Mouse (Mus musculus) heart, postnatal 4 days (tissue): ENCODE measurements around the gene Slc25a44. TPM values are rescaled to one million over a fixed set of nuclear protein-coding genes. Genes with fewer than 3 reads are reported as not detected.
"Not testable (repeated sequence)": the region's sequence is repeated elsewhere in the genome, so short reads cannot be mapped to it uniquely, and the experiment has no call there.

ENCODE experiments used
- DNase-seq: peaks from one replicate; pipeline ENCODE4 v3.0.0; 2021
- total RNA-seq, 2 experiments: library from RNA; stranded (reverse); gene quantifications; 2 replicates each; pipeline ENCODE4 v1.2.3; 2021

Gene Slc25a44
- total RNA-seq, 2 experiments from 2014 or later: 13.9 to 14.6 TPM

DNA sequence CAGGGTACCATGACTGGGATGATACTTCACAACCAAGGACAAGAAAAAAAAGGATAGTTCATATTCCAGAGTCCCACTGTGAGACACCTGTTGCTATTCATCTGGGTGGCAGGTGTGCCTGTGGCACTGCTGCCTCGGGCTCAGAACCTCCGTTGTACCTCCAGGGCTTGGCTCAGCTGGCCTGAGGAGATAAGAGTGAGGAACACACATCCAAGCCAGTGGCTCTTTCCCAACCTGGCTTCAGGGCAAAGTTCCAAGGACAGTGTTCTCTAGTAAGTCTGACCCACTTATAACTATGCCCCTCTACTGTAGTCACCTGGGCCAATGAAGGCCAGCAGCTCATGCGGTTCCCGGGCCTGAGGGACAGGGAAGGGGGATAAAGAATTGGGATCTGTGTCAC, 13.3 kb downstream of the Slc25a44 start:
- no peak for DNase-seq

DNA sequence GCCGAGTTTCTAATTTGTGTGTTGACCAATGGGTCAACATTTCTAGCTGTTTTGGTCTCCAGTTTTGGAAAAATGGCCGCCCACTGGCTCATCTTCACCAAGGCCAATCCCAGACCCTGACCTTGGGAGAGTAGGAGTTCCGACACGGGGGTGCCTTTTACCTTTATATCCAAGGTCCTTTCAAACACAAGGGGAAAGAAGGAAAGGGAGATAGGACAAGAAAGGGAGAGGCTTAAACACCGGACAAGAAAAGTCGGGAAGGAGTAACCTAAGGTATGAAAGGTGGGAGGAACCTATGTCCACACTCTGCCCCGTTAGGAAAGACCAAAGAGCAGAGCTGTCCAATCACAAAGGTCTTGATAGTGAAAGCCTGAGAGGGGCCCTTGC, 14.3 kb downstream of the Slc25a44 start:
- DNase-seq: peak; percentile 37

DNA sequence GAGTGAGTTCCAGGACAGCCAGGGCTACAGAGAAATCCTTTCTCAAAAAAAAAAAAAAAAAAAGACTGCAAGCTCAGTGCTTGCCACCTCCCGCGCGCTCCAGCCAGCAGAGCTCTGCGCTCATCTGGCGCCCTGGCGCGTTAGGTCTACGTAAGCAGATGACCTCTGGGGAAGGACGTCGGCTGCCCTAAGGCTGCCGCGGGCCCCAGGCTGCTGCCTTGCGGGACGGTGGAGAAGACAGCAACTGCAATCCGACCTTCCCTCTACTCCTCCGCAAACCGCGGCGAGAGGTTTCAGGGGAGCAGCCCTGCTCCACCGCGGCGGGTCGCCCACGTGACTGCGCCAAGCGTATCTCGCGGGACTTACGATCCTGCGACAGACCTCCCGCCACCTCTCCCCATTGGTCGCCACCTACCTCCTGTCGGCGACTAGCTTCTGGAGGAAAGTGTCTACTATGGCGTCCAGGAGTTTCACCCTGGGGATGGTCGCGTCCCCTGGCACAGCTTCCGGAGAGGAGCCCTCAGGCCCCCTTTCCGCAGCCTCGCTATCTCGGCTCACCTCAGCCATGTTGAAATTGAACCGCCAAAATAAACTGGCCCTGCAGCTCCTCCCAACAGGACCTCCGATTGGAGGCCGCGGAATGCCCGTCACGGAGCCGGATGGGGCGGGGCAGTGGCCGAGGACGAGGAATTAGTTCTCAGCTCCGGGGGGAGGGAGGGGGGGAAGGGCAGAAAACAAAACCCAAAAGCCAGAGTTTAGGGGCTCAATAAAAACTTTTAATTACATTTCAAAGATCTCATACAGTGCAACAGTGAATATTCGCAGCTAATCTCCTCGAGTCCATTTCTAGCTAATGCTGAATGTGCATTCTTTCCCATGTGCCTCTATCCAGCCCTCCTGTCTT, 14.9 kb downstream of the Slc25a44 start, which contains the start of gene Pmf1:
Pmf1 (minus strand) TSS at position 591 of the 904 bp plus-strand sequence.
- peak; percentile 94 for DNase-seq

DNA sequence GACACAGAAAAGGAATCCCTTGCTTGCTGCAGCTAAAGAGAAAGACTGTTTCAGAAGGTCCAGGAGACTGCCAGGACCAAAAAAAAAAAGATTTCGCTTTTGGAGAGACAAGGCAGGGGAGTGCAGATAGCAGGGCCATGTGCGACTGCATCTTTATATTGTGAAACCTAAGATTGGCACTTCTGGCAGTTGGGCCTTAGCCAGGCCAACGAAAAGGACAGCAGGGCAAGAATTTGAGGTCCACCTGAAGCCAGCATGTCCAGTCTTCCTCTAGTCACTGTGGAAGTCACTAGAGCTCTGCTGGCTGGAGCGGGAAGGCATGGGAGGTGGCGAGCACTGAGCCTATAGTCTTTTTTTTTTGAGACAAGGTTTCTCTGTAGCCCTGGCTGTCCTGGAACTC, 16.0 kb downstream of the Slc25a44 start:
- no peak for DNase-seq

DNA sequence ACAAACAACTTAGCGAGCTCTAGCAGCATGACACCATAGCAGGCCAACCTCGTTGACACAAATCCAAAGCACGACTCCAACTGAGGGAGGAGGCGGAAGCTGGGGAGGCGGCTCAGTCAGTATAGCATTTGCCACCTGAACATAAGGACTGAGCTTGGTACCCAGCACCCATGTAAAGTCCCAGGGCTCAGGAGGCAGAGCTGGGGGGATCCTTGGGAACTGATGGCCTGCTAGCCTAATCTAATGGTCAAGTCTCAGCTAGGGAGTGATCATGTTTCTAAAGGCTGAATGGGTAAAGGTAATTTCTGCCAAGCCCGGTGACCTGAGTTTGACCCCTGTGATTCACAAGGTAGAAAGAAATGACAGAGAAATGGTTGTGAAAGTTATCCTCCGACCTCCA, 17.4 kb downstream of the Slc25a44 start:
- no peak for DNase-seq

DNA sequence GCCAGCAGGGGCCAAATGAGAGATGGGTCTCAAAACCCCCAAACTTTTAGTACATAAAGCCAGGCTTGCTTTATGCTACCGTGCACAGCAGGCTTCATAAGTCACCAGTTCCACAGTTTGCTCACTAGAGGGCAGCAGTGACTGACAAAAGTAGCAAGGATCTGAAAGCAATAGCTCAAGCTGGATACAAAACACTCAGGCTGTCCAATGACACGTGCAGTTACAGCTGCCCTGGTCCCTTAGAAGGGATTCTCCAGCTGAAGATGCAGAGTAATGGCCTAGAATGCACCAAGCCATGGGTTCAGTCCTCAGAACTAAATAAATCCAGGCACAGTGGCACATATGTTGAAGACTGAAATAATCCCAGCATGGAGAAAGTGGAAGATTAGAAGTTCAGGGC, 17.8 kb downstream of the Slc25a44 start:
- peak; percentile 71 for DNase-seq

DNA sequence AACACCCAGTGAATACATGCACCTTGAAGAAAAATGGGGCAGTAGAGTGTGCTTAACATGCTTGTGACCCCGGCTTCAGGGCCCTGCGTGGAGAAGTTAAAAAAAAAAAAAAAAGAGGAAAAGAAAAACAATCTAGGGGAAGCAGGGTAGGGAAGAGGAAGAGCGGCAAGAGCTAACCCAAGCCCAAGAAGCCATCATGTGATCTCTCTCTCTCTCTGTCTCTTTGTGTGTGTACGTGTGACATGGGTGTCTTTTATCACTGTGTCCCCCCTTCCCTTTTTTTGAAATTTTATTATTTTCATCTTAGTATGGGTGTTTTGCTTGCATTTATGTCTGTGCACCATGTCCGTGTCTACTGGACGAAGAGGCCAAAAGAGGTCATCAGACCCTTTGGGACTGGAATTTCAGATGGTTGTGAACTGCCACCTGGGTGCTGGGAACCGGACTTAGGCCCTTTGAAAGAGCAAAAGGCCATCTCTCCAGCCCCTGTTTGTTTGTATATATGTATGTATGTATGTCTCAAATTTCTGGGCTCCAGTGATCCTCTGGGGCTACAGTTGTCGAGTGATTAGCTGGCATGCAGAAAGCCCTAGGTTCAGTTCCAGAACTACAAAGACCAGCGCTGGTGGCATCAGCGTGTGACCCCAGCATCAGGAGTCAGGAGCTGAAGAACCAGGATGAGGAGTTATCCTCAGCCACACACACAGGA, 21.3 kb downstream of the Slc25a44 start:
- no peak for DNase-seq

DNA sequence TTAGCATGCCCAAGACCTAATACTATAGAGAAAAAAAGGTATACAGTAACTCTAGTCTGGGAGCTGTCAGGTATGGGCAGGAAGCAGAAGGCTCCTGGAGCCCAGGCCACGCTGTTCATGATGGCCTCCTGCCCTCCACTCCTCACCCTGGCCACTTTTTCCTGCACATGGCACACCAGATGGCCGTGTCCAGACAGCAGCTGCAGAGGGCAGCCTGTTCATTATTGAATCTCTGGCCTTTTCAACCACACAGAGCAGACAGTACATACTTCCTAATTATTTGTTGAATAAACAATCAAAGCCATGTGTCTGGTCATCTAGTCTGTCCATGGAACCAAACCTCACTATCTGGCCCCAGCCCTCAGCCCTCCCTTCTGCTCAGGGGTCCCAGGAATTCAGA, 26.3 kb downstream of the Slc25a44 start:
- DNase-seq: no peak

DNA sequence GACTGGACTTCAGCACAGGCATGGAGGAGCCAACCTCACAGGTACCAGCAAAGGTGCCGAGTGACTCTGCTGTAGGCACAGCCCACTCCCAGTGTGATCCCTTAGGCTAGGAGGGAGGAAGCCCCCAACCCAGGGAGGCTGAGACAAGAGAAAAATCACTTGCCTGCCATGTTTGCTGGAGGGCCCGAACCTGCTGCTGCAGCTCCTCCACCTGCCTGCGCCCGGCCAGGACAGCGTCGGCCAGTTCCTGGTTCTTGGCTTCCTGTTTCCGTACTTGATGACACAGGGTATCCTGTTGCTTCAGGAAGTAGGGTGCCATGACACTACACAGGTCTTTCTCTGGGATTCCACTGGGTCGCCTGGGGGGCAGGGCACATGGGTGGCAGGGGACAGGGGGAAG, 29.2 kb downstream of the Slc25a44 start:
- no peak for DNase-seq

DNA sequence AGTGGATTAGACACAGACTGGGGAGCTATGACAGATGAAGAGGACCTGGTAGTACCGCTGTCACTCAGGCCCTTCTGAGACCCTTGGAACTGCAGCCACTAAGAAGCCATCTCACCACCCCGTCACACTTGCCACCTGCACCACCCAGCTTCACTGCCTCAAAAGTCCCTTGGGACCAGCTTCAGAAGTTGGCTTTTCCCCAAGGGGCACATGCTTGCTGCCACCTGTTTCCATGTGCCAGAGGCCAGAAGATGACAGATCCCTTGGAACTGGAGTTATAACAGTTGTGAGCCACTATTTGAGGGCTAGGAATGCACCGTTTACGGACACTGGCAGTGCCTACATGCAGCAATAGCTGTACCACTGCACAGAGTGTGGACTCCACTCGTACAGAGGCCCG, 29.7 kb downstream of the Slc25a44 start:
- no peak for DNase-seq

DNA sequence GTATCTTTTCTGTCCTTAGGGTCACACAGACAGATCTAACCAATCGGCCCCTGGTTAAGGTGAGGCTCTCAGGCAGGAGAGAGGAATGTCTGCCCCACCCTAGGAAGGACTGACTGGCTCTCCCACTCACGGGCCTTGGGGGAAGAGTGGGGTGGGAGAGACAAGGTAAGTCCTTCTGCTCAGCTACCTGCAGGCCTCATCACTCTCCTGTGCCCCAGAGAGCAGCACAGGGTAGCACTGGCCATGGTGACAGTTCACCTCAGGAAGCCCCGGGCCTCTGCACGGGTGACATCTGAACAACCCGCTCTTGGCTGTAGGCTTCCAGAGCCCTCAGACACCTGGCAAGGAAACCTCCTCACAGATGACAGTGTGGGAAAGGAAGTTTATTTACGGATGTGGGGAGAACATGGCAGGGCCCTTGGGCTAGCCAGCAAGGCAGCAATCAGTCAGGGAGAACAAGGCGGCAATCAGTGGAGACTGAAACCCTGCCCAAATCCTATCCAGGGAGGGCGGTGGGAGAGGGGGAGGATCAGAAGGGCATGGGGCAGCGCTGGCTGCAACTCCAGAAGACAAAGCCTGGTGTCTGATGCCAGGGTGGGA, 31.1 kb downstream of the Slc25a44 start:
- no peak for DNase-seq

DNA sequence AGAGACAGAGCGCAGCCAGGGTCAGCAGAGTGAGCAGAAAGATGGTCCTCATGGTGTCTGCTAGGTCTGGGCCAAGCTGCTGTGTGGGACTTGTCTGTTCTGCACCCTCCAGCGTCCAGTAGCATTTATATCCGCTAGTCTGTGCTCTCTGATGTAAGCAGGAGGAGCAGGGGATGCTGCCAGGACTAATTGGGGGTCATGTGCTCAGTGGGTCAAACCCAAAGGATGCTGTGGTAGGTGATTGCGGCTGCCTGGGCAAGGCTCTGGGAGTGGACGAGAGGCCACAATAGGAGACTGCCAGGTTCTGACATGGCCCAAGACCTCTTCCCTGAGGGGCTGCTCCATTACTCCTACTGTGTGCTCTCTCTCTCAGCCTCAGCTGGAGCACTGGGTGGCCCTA, 40.6 kb downstream of the Slc25a44 start, which contains the start of gene Bglap:
Bglap (minus strand) TSS at position 101 of the 400 bp plus-strand sequence.
- no peak for DNase-seq

DNA sequence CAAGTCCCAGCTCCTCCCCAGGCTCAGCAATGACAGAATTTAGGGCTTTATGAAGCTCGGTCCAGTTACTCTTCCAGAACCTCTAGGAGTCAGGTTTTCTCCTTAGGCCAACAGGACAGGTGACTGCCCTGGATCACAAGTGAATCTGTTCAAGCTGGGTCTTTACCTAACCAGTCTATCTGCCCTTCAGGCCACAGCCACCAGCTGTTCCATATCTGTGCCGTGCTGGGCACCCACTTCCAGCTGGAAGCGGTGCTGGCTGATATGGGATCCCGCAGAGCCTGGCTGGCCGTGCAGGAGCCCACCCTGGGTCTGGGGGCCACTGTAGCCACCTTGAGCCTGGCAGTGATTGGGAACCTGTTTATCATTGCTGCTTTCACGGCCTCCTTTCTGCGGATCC, 42.6 kb downstream of the Slc25a44 start:
- not testable (repeated sequence) for DNase-seq

DNA sequence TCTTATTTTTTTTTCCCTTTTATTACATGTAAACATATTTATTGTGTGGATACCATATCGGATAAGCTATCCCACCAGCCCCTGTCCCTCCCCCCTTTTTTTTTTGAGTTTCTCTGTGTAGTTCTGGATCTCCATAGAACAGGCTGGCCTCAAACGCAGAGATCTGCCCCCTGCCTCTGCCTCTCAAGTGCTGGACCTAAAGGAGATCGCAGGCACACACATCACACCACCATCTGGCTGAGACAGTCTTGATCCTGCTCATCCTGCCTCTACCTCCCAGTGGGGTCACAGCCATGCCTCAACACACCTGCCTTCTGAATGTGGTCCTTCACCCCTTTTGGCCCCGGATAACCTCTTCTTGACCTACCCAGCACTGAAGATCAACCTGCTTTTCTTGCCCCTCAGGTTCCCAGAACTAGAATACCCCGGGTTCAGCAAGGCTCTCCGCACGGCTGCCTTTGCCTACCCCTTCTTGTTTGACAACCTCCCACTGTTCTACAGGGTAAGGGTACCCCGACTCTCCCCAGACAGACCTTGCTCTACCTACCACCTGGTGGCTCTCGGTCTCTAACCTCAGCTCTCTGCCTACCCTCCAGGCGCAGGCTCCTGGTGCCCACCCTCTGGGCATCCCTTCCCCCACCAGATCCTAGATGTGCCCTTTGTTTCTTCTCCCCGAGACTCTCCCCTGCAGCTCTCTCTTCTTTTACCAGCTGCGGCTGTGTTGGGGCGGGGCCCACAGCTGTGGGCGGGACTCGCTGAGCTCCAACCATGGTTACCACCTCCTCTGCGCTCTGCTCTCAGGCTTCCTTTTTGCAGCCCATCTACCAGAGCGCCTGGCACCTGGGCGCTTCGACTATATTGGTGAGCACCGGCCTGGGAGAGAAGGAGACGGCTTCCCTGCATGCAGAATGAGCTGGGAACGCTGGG, 43.3 kb downstream of the Slc25a44 start:
- DNase-seq: not testable (repeated sequence)

DNA sequence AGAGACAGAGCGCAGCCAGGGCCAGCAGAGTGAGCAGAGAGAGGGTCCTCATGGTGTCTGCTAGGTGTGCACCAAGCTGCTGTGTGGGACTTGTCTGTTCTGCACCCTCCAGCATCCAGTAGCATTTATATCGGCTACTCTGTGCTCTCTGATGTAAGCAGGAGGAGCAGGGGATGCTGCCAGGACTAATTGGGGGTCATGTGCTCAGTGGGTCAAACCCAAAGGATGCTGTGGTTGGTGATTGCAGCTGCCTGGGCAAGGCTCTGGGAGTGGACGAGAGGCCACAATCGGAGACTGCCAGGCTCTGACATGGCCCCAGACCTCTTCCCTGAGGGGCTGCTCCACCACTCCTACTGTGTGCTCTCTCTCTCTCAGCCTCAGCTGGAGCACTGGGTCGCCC, 46.3 kb downstream of the Slc25a44 start, which contains the start of gene Bglap2:
Bglap2 (minus strand) TSS at position 101 of the 400 bp plus-strand sequence.
- not testable (repeated sequence) for DNase-seq

DNA sequence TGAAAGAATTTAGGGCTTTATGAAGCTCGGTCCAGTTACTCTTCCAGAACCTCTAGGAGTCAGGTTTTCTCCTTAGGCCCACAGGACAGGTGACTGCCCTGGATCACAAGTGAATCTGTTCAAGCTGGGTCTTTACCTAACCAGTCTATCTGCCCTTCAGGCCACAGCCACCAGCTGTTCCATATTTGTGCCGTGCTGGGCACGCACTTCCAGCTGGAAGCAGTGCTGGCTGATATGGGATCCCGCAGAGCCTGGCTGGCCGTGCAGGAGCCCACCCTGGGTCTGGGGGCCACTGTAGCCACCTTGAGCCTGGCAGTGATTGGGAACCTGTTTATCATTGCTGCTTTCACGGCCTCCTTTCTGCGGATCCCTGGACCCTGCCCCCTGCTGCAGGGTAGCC, 48.3 kb downstream of the Slc25a44 start:
- DNase-seq: not testable (repeated sequence)

DNA sequence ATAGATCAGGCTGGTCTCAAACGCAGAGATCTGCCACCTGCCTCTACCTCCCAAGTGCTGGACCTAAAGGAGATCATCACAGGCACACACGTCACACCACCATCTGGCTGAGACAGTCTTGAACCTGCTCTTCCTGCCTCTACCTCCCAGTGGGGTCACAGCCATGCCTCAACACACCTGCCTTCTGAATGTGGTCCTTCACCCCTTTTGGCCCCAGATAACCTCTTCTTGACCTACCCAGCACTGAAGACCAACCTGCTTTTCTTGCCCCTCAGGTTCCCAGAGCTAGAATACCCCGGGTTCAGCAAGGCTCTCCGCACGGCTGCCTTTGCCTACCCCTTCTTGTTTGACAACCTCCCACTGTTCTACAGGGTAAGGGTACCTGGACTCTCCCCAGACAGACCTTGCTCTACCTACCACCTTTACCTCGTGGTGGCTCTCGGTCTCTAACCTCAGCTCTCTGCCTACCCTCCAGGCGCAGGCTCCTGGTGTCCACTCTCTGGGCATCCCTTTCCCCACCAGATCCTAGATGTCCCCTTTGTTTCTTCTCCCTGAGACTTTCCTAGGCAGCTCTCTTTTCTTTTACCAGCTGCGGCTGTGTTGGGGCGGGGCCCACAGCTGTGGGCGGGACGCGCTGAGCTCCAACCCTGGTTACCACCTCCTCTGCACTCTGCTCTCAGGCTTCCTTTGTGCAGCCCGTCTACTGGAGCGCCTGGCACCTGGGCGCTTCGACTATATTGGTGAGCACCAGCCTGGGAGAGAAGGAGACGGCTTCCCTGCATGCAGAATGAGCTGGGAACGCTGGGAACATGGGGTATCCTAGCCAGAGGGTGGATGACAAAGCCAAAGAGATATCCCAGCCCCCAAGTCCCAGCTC, 49.0 kb downstream of the Slc25a44 start:
- not testable (repeated sequence) for DNase-seq

DNA sequence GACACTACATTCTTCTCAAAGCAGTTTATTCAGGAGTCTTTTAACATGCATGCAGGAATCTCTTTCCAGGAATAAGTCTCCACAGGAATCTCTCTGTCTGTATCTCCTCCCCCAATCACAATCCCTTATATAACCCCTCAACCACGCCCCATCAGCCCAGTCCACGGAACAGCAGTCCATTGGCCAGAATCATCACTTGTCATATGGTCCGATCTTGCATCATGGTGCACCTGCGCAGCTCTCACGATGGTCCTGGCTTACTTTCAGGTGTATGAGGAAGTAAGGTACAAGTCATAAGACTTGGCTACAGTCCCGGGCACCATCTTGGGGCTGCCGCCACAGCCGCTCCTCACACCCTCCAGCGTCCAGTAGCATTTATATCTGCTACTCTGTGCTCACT, 52.3 kb downstream of the Slc25a44 start, which contains the start of gene Bglap3:
Bglap3 (minus strand) TSS at position 101 of the 400 bp plus-strand sequence.
- DNase-seq: not testable (repeated sequence)

DNA sequence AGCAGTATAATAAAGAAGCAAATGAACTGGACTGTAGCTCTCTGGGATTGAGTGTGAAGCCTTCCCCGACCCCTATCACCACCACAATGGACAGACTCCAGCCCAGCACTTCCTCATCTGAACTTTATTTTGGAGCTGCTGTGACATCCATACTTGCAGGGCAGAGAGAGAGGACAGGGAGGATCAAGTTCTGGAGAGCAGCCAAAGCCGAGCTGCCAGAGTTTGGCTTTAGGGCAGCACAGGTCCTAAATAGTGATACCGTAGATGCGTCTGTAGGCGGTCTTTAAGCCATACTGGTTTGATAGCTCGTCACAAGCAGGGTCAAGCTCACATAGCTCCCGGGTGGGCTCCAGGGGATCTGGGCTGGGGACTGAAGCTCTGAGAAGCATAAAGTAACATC, 56.4 kb downstream of the Slc25a44 start:
- peak; percentile 40 for DNase-seq

DNA sequence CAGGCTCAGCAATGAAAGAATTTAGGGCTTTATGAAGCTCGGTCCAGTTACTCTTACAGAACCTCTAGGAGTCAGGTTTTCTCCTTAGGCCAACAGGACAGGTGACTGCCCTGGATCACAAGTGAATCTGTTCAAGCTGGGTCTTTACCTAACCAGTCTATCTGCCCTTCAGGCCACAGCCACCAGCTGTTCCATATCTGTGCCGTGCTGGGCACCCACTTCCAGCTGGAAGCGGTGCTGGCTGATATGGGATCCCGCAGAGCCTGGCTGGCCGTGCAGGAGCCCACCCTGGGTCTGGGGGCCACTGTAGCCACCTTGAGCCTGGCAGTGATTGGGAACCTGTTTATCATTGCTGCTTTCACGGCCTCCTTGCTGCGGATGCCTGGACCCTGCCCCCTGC, 57.4 kb downstream of the Slc25a44 start:
- not testable (repeated sequence) for DNase-seq
